In genomic region chr5:142815421-142816001, GRCm38 (mm10) we compare ENCODE assay signal across 8 mouse cellular contexts. TPM values are rescaled to one million over a fixed set of nuclear protein-coding genes. Genes with fewer than 3 reads are reported as not detected.
A peak's percentile ranks its signal among the peaks of the same experiment; 100 is the strongest.
DNase-seq lines count a peak whose midpoint lies in the region; ATAC-seq and TF ChIP-seq lines count a peak whose summit lies in the region.

No protein-coding gene starts in this region.

- peak; percentile 9 for DNase-seq in right cerebral cortex, postnatal 14 days
- no peak for DNase-seq in right cerebral cortex, postnatal 36 days (ENCODE audit: low spot score in 2 of 2)
- peak; percentile 41 to 55 for DNase-seq in cerebellum, postnatal 14 days
- DNase-seq in heart, adult 8-10 months (ENCODE audit: low spot score): peak; percentile 45
- DNase-seq in kidney, adult 2 months: peak; percentile 75
- DNase-seq in right cerebral cortex, adult 18-20 months: no peak

- no peaks in the 10 kb centered on the region for H3K27me3 ChIP-seq in kidney, adult 2 months (replicated peaks; ENCODE audit: control insufficient read depth, insufficient read depth, low read length)
- H3K27me3 ChIP-seq in lung, embryonic 16.5 days (ENCODE audit: control insufficient read depth, insufficient read depth, low read depth, low read length): no peaks in the 10 kb centered on the region
- H3K27me3 ChIP-seq in small intestine, adult 2 months (ENCODE audit: control insufficient read depth, insufficient read depth, low read length): no peaks in the 10 kb centered on the region

- H3K4me2 ChIP-seq in lung, embryonic 16.5 days (ENCODE audit: low read depth, low read length): peak overlapping the region; percentile 59

- no peaks in the 10 kb centered on the region for H3K9me3 ChIP-seq in lung, embryonic 16.5 days (ENCODE audit: control insufficient read depth, low read length)

- TF ChIP-seq CTCF in kidney, adult 2 months (conservative IDR thresholded peaks at IDR 0.05; ENCODE audit: insufficient read depth, insufficient read length, low read depth, low read length): no peak
- no peak for TF ChIP-seq CTCF in small intestine, adult 2 months (IDR thresholded peaks at IDR 0.05; ENCODE audit: extremely low read depth, insufficient read length, insufficient replicate concordance, low read depth, low read length)

- no peaks in the 10 kb centered on the region for H3K36me3 ChIP-seq in kidney, adult 2 months (ENCODE audit: control insufficient read depth, insufficient read depth, low read length)
- no peaks in the 10 kb centered on the region for H3K36me3 ChIP-seq in lung, embryonic 16.5 days (ENCODE audit: control insufficient read depth, insufficient read depth, low read length)
- H3K36me3 ChIP-seq in small intestine, adult 2 months (ENCODE audit: control insufficient read depth, insufficient read depth, low read length): no peaks in the 10 kb centered on the region

- peaks cover 27% of the 10 kb centered on the region for H3K4me1 ChIP-seq in kidney, adult 2 months (ENCODE audit: control insufficient read depth, insufficient read depth, low read length)
- peaks cover 30% of the 10 kb centered on the region for H3K4me1 ChIP-seq in lung, embryonic 16.5 days (replicated peaks; ENCODE audit: control insufficient read depth, insufficient read depth, low read length)
- H3K4me1 ChIP-seq in small intestine, adult 2 months (ENCODE audit: control insufficient read depth, insufficient read depth, insufficient read length, low read length): peaks cover 14% of the 10 kb centered on the region

- TF ChIP-seq POLR2A in kidney, adult 2 months (IDR thresholded peaks at IDR 0.05; ENCODE audit: low read depth, low read length): no peak
- no peak; the same call in 1 of the 2 replicates for TF ChIP-seq POLR2A in small intestine, adult 2 months (IDR thresholded peaks at IDR 0.05; ENCODE audit: low read depth, low read length)

- 1% methylated on average over 30 of the region's 30 CpGs for WGBS in kidney, adult 2 months
- under 1% methylated on average over 30 of the region's 30 CpGs for WGBS in lung, embryonic 16.5 days
- WGBS in small intestine, adult 2 months: under 1% methylated on average over 30 of the region's 30 CpGs

- peak overlapping the region; percentile 100 for H3K27ac ChIP-seq in kidney, adult 2 months (ENCODE audit: insufficient read depth, low read depth, low read length)
- peak overlapping the region; percentile 100 for H3K27ac ChIP-seq in lung, embryonic 16.5 days (ENCODE audit: low read length)
- peak overlapping the region; percentile 99 for H3K27ac ChIP-seq in small intestine, adult 2 months (ENCODE audit: insufficient read depth, low read depth, low read length)

- peak overlapping the region; percentile 93 for H3K4me3 ChIP-seq in kidney, adult 2 months (ENCODE audit: insufficient read depth, low read depth, low read length)
- H3K4me3 ChIP-seq in lung, embryonic 16.5 days (ENCODE audit: low read length): peak overlapping the region; percentile 93
- peak overlapping the region; percentile 98 for H3K4me3 ChIP-seq in small intestine, adult 2 months (ENCODE audit: low read depth, low read length)

- no peak for ATAC-seq in lung, embryonic 16.5 days (ENCODE audit: low read depth)

- H3K9ac ChIP-seq in lung, embryonic 16.5 days (ENCODE audit: low read length): peak overlapping the region; percentile 100

RNA-seq across cellular contexts. Expression of gene Tnrc18, which starts 2.0 kb away (rescaled TPM):
- total RNA-seq in heart, adult 8-10 months (2022): 10 to 100 TPM; 48.6 to 59.7 (median 55.0) TPM
- polyA plus RNA-seq in kidney, adult 2 months (2012; rRNA removed): 32.1 and 40.8 TPM in 2 replicates
- 17.3 and 18.2 TPM in 2 replicates for polyA plus RNA-seq in lung, embryonic 16.5 days (2015; fragmentation: Nextera tagmentation; extraction: Ambion mirVana)
- 38.6 and 108 TPM in 2 replicates for polyA plus RNA-seq in small intestine, adult 2 months (2012; rRNA removed)

Comparison
In these comparisons a context has a peak if more than half of its experiments do, and no peak if none do; other contexts are left out.
1. DNase-seq: peak in right cerebral cortex, postnatal 14 days (single experiment), cerebellum, postnatal 14 days (2 of 2), heart, adult 8-10 months (single experiment) and kidney, adult 2 months (single experiment); none in right cerebral cortex, postnatal 36 days (0 of 2) and right cerebral cortex, adult 18-20 months (single experiment).
2. Peak in every context shown above with its lines, with median percentiles within 50 percentile points of each other: H3K27ac ChIP-seq and H3K4me3 ChIP-seq.